Mouse (Mus musculus) bone marrow, adult 2 months (tissue): Measurements from ENCODE around the gene Pigk. TPM values are rescaled to one million over a fixed set of nuclear protein-coding genes. Genes with fewer than 3 reads are reported as not detected.

Source experiments
- H3K27ac ChIP-seq: fragments of 200-500 bp; 2 replicates; pipeline ENCODE4 v1.5.1; 2012; ENCODE audit warnings: low read depth, mild to moderate bottlenecking, control low read depth, inconsistent platforms, low read length; ENCODE audit not compliant: control insufficient read depth, poor library complexity, insufficient read depth
- H3K4me1 ChIP-seq: fragments of 200-500 bp; 2 replicates; pipeline ENCODE4 v1.6.1; 2011; ENCODE audit warnings: low read length; ENCODE audit not compliant: control insufficient read depth, insufficient read depth
- H3K4me3 ChIP-seq: fragments of 200-500 bp; replicated peaks from 2 replicates; pipeline ENCODE3; 2011; ENCODE audit warnings: mild to moderate bottlenecking, low read depth, low read length, control low read depth; ENCODE audit not compliant: control insufficient read depth
- CTCF ChIP-seq: fragments of 200-500 bp; IDR thresholded peaks from 2 replicates; pipeline ENCODE4 v1.5.1; 2011; ENCODE audit warnings: low read length, control low read depth; ENCODE audit not compliant: control insufficient read depth, insufficient read depth
- POLR2A ChIP-seq: fragments of 200-500 bp; IDR thresholded peaks from 2 replicates; pipeline ENCODE4 v1.6.1; 2011; ENCODE audit warnings: low read depth, mild to moderate bottlenecking, control low read depth, low read length, borderline replicate concordance; ENCODE audit not compliant: control insufficient read depth
- WGBS: fragments of 180-500 bp; shearing (Covaris S2); methylation state at CpG from one replicate; pipeline ENCODE4 v1.1.7; 2018; 5-methylcytosine and 5-hydroxymethylcytosine counted together
- polyA plus RNA-seq: library from polyadenylated mRNA; stranded (reverse); fragments of >200 nt; gene quantifications from 2 replicates; pipeline ENCODE4 v1.2.4, GENCODE M21; 2011; ENCODE audit warnings: low replicate concordance; ENCODE audit not compliant: missing spikeins, insufficient read depth, insufficient read length

The Pigk gene
- polyA plus RNA-seq, 1 experiment = 8.2 TPM

GRCm38 (mm10) chr3:152896111-152896510 is 182.2 kb downstream of the Pigk start:
- no peak for TF ChIP-seq CTCF
- TF ChIP-seq POLR2A = no peak
- 70% methylated on average over 3 of the region's 3 CpGs for WGBS
- Histone ChIP-seq H3K4me3 (no peak overlapping the region), H3K27ac (no peak overlapping the region), H3K4me1 (no peaks in the 10 kb centered on the region)

- Histone ChIP-seq H3K27ac (no peak overlapping the region), H3K4me1 (no peaks in the 10 kb centered on the region), H3K4me3 (no peak overlapping the region)
- WGBS = 51% methylated on average over 5 of the region's 5 CpGs
- TF ChIP-seq POLR2A = no peak
- TF ChIP-seq CTCF = no peak
Observed at GRCm38 (mm10) chr3:152897196-152897595, 183.3 kb downstream of the Pigk start.

GRCm38 (mm10) chr3:152898906-152899305 is 185.0 kb downstream of the Pigk start:
- no peak overlapping the region for H3K27ac ChIP-seq
- no peak for TF ChIP-seq POLR2A
- no peak for TF ChIP-seq CTCF

GRCm38 (mm10) chr3:152905026-152905425 is 191.1 kb downstream of the Pigk start:
- Histone ChIP-seq H3K4me1 (no peaks in the 10 kb centered on the region; the same call in 1 of the 2 replicates), H3K4me3 (no peak overlapping the region), H3K27ac (no peak overlapping the region)
- TF ChIP-seq POLR2A = no peak
- no peak for TF ChIP-seq CTCF
- 77% methylated on average over 10 of the region's 10 CpGs for WGBS

More at GRCm38 (mm10) chr3:152898906-152899305, 185.0 kb downstream of the Pigk start:
- WGBS = 89% methylated on average over 9 of the region's 9 CpGs
- no peaks in the 10 kb centered on the region for H3K4me1 ChIP-seq
- H3K4me3 ChIP-seq = no peak overlapping the region

- no peak overlapping the region for H3K27ac ChIP-seq
- no peaks in the 10 kb centered on the region; the same call in 1 of the 2 replicates for H3K4me1 ChIP-seq
- no peak overlapping the region for H3K4me3 ChIP-seq
- 13% methylated on average over 10 of the region's 10 CpGs for WGBS
- TF ChIP-seq CTCF (no peak), POLR2A (no peak)
Observed at GRCm38 (mm10) chr3:152905800-152906199, 191.9 kb downstream of the Pigk start.

- no peak overlapping the region for H3K27ac ChIP-seq
- peaks cover 1% of the 10 kb centered on the region; the same call in 1 of the 2 replicates for H3K4me1 ChIP-seq
- TF ChIP-seq POLR2A = no peak
- no peak for TF ChIP-seq CTCF
- H3K4me3 ChIP-seq = no peak overlapping the region
- WGBS = 77% methylated on average over 5 of the region's 5 CpGs
Observed at GRCm38 (mm10) chr3:152907087-152907486, 193.2 kb downstream of the Pigk start.

- H3K27ac ChIP-seq = no peak overlapping the region
- peaks cover 1% of the 10 kb centered on the region; the same call in 1 of the 2 replicates for H3K4me1 ChIP-seq
- TF ChIP-seq POLR2A (no peak), CTCF (no peak)
- H3K4me3 ChIP-seq = no peak overlapping the region
- WGBS = 72% methylated on average over 5 of the region's 5 CpGs
Observed at GRCm38 (mm10) chr3:152907683-152908082, 193.8 kb downstream of the Pigk start.

- Histone ChIP-seq H3K4me3 (no peak overlapping the region), H3K27ac (peak overlapping the region; percentile 80), H3K4me1 (peaks cover 1% of the 10 kb centered on the region; the same call in 1 of the 2 replicates)
- WGBS = 61% methylated on average over 4 of the region's 4 CpGs
- TF ChIP-seq CTCF = no peak
- TF ChIP-seq POLR2A = no peak
Observed at GRCm38 (mm10) chr3:152911578-152911977, 197.7 kb downstream of the Pigk start.
